Mouse (Mus musculus) intestine, embryonic 16.5 days (tissue): ENCODE results near the gene Zp2. TPM values are rescaled to one million over a fixed set of nuclear protein-coding genes. Genes with fewer than 3 reads are reported as not detected.

Source experiments
- ATAC-seq: fragments of 200-750 bp; cut with Nextera tagmentation; 2 replicates; pipeline ENCODE4 v1.8.0; 2017; ENCODE audit warnings: moderate TSS enrichment, moderate library complexity
- H3K27ac ChIP-seq: fragments of 300-500 bp; sonication (generic); 2 replicates; pipeline ENCODE4 v1.5.1; 2014; ENCODE audit warnings: mild to moderate bottlenecking, low read length
- H3K27me3 ChIP-seq: fragments of 300-500 bp; sonication (generic); replicated peaks from 2 replicates; pipeline ENCODE4 v1.6.1; 2014; ENCODE audit warnings: low read length, control low read depth, mixed read lengths; ENCODE audit not compliant: control insufficient read depth, insufficient read depth
- H3K36me3 ChIP-seq: fragments of 300-500 bp; sonication (generic); 2 replicates; pipeline ENCODE4 v1.6.1; 2014; ENCODE audit warnings: low read length, control low read depth; ENCODE audit not compliant: control insufficient read depth, insufficient read depth
- H3K4me1 ChIP-seq: fragments of 300-500 bp; sonication (generic); 2 replicates; pipeline ENCODE4 v1.6.1; 2014; ENCODE audit warnings: low read length, control low read depth, mixed read lengths; ENCODE audit not compliant: control insufficient read depth, insufficient read depth
- H3K4me2 ChIP-seq: fragments of 300-500 bp; sonication (generic); 2 replicates; pipeline ENCODE4 v1.6.1; 2014; ENCODE audit warnings: low read depth, low read length, control low read depth
- H3K4me3 ChIP-seq: fragments of 300-500 bp; sonication (generic); 2 replicates; pipeline ENCODE4 v1.5.1; 2014; ENCODE audit warnings: mild to moderate bottlenecking, low read length
- H3K9ac ChIP-seq: fragments of 300-500 bp; sonication (generic); 2 replicates; pipeline ENCODE4 v1.6.1; 2014; ENCODE audit warnings: low read depth, low read length
- H3K9me3 ChIP-seq: fragments of 300-500 bp; sonication (generic); 2 replicates; pipeline ENCODE4 v1.6.1; 2016; ENCODE audit warnings: low read length, control low read depth; ENCODE audit not compliant: control insufficient read depth
- WGBS: fragments of 180-500 bp; shearing (Covaris S2); extraction: QIAGEN DNeasy Blood & Tissue Kit; methylation state at CpG from one replicate; pipeline ENCODE4 v1.1.7; 2014; 5-methylcytosine and 5-hydroxymethylcytosine counted together
- polyA plus RNA-seq: library from polyadenylated mRNA; unstranded; fragments of >200 nt; fragmentation: Nextera tagmentation; extraction: Ambion mirVana; gene quantifications from 2 replicates; pipeline ENCODE4 v1.2.1, GENCODE M21; 2015

Zp2 gene
- polyA plus RNA-seq, 1 experiment from 2014 or later = not detected

DNA sequence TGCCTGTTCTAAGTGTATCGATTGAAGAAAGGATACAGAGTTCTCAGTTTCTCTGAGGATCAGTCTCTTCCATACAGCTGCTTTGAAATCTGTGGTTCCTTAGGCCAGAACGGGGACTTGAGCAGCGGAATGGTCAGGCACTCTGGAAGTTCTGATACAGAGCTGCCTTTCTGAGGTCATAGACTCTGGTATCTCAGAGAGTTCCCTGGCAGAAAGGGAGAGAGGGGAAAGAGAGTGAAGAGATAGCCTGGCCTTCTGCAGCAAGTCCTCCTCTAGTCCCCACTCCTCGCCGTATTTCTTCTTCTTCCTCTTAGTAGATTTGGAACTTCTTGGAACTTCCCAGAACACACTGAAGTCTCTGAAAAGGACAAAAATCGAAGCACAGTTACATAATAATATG is 49.9 kb downstream of the Zp2 start, which contains the start of gene Dnah3:
Gene Dnah3 (minus strand): TSS at position 101 of the 400 bp plus-strand sequence.
- no peaks in the 10 kb centered on the region for H3K36me3 ChIP-seq
- H3K9me3 ChIP-seq = no peaks in the 10 kb centered on the region
- no peaks in the 10 kb centered on the region for H3K4me1 ChIP-seq
- H3K27ac ChIP-seq = no peak within 1 kb of the TSS
- no peak within 1 kb of the TSS for H3K4me2 ChIP-seq
- H3K27me3 ChIP-seq = no peaks in the 10 kb centered on the region
- no peak within 1 kb of the TSS for H3K9ac ChIP-seq
- 85% methylated on average over 6 of the region's 6 CpGs for WGBS
- no peak for ATAC-seq
- no peak within 1 kb of the TSS for H3K4me3 ChIP-seq

DNA sequence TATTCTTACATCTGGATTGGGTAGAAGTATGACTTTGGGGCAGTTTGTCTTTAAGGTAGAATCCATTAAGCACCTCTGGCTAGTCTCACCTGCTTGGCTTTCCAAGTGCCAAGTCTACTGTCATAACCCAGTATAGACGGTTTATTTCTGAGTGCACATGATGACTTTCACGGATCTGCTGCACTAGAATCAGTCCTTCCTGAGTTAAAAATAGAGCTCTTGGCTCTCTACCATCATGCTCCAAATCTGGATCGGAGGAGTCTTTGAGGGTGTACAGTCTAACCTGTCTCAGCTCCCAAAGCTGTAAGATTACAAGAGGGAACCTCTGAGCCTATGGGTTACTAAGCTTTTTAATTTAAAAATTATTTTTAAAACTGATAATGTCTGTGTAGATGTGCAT is 50.9 kb downstream of the Zp2 start:
- no peak overlapping the region for H3K9ac ChIP-seq
- H3K27ac ChIP-seq = no peak overlapping the region
- H3K4me2 ChIP-seq = no peak overlapping the region
- no peaks in the 10 kb centered on the region for H3K9me3 ChIP-seq
- H3K4me1 ChIP-seq = no peaks in the 10 kb centered on the region
- no peak for ATAC-seq
- H3K4me3 ChIP-seq = no peak overlapping the region
- no peaks in the 10 kb centered on the region for H3K27me3 ChIP-seq
- no peaks in the 10 kb centered on the region for H3K36me3 ChIP-seq
- 75% methylated on average over 3 of the region's 3 CpGs for WGBS

GRCm38 (mm10) chr7:120093033-120093432 is 52.1 kb downstream of the Zp2 start:
- Histone ChIP-seq H3K4me1 (no peaks in the 10 kb centered on the region), H3K9ac (no peak overlapping the region), H3K27me3 (no peaks in the 10 kb centered on the region), H3K9me3 (no peaks in the 10 kb centered on the region), H3K4me3 (no peak overlapping the region), H3K4me2 (no peak overlapping the region), H3K27ac (no peak overlapping the region), H3K36me3 (no peaks in the 10 kb centered on the region)
- ATAC-seq = no peak
- 54% methylated on average over 5 of the region's 5 CpGs for WGBS

- 59% methylated on average over 3 of the region's 3 CpGs for WGBS
Measured at GRCm38 (mm10) chr7:120080177-120080576, 64.9 kb downstream of the Zp2 start.

More at GRCm38 (mm10) chr7:120080177-120080576, 64.9 kb downstream of the Zp2 start:
- Histone ChIP-seq H3K4me3 (no peak overlapping the region), H3K4me2 (no peak overlapping the region), H3K36me3 (no peaks in the 10 kb centered on the region), H3K9ac (no peak overlapping the region), H3K27ac (no peak overlapping the region), H3K9me3 (no peaks in the 10 kb centered on the region), H3K27me3 (no peaks in the 10 kb centered on the region), H3K4me1 (no peaks in the 10 kb centered on the region)
- no peak for ATAC-seq

Other genes starting within 250 kb of the Zp2 start
- gene Lyrm1, start 249.4 kb downstream of the Zp2 start, polyA plus RNA-seq = 10.3 and 10.7 TPM in 2 replicates
- gene Dcun1d3, start 249.0 kb downstream of the Zp2 start, polyA plus RNA-seq = 13.1 and 13.9 TPM in 2 replicates
- gene Dnah3, start 50.0 kb downstream of the Zp2 start, polyA plus RNA-seq = not detected in 2 replicates
- 25.3 and 28.1 TPM in 2 replicates for gene Tmem159, start 42.9 kb downstream of the Zp2 start, polyA plus RNA-seq
- gene Anks4b, start 28.6 kb upstream of the Zp2 start, polyA plus RNA-seq = 15.7 and 15.9 TPM in 2 replicates
- 1.4 and 2.0 TPM in 2 replicates for gene Crym, start 56.8 kb upstream of the Zp2 start, polyA plus RNA-seq
- gene Abca14, start 58.7 kb upstream of the Zp2 start, polyA plus RNA-seq = 0.02 and 0.24 TPM in 2 replicates
- gene Abca15, start 183.4 kb upstream of the Zp2 start, polyA plus RNA-seq = not detected in 2 replicates